Mouse (Mus musculus): ENCODE measurements at regions not wholly inside any gene's neighbourhood (a gene's known extent, or its start where the extent isn't known, plus 50 kb on each side); places are given as distances from the start of the nearest gene placed in this dataset.
A peak's percentile ranks its signal among the peaks of the same experiment; 100 is the strongest.

GRCm38 (mm10) chr6:100049036-100049435 lies 238.2 kb downstream of the Rybp start:
- no peak for TF ChIP-seq GATA4 (IDR thresholded peaks at IDR 0.05; ENCODE audit: insufficient replicate concordance, low read length)

GRCm38 (mm10) chr6:100046186-100046990 lies 240.9 kb downstream of the Rybp start:
- no peak for TF ChIP-seq GATA4 (IDR thresholded peaks at IDR 0.05; ENCODE audit: insufficient replicate concordance, low read length)

- TF ChIP-seq GATA4 (IDR thresholded peaks at IDR 0.05; ENCODE audit: insufficient replicate concordance, low read length): no peak
These were observed 242.2 kb downstream of the Rybp start for GRCm38 (mm10) chr6:100045109-100045508.

- no peak for TF ChIP-seq GATA4 (IDR thresholded peaks at IDR 0.05; ENCODE audit: insufficient replicate concordance, low read length)
These were observed 246.1 kb downstream of the Rybp start for GRCm38 (mm10) chr6:100041161-100041560.

- no peak for TF ChIP-seq GATA4 (IDR thresholded peaks at IDR 0.05; ENCODE audit: insufficient replicate concordance, low read length)
These were observed 246.8 kb downstream of the Rybp start for GRCm38 (mm10) chr6:100040459-100040984.

- TF ChIP-seq GATA4 (IDR thresholded peaks at IDR 0.05; ENCODE audit: insufficient replicate concordance, low read length): no peak
These were observed 254.6 kb downstream of the Rybp start for GRCm38 (mm10) chr6:100032701-100033100.

GRCm38 (mm10) chr6:100030522-100030921 lies 256.8 kb downstream of the Rybp start:
- TF ChIP-seq GATA4 (IDR thresholded peaks at IDR 0.05; ENCODE audit: insufficient replicate concordance, low read length): no peak

GRCm38 (mm10) chr6:100030010-100030409 lies 257.3 kb downstream of the Rybp start:
- TF ChIP-seq GATA4 (IDR thresholded peaks at IDR 0.05; ENCODE audit: insufficient replicate concordance, low read length): no peak

- TF ChIP-seq GATA4 (IDR thresholded peaks at IDR 0.05; ENCODE audit: insufficient replicate concordance, low read length): no peak
These were observed 259.8 kb downstream of the Rybp start for GRCm38 (mm10) chr6:100027524-100027923.

- no peak for TF ChIP-seq GATA4 (IDR thresholded peaks at IDR 0.05; ENCODE audit: insufficient replicate concordance, low read length)
These were observed 261.7 kb downstream of the Rybp start for GRCm38 (mm10) chr6:100025531-100025951.

- TF ChIP-seq GATA4 (IDR thresholded peaks at IDR 0.05; ENCODE audit: insufficient replicate concordance, low read length): no peak
These were observed 263.7 kb downstream of the Rybp start for GRCm38 (mm10) chr6:100023434-100024095.

GRCm38 (mm10) chr6:100019016-100019415 lies 268.3 kb downstream of the Rybp start:
- TF ChIP-seq GATA4 (IDR thresholded peaks at IDR 0.05; ENCODE audit: insufficient replicate concordance, low read length): no peak

GRCm38 (mm10) chr6:100013949-100014348 lies 273.3 kb downstream of the Rybp start:
- TF ChIP-seq GATA4 (IDR thresholded peaks at IDR 0.05; ENCODE audit: insufficient replicate concordance, low read length): no peak

GRCm38 (mm10) chr6:100011520-100012062 lies 275.7 kb downstream of the Rybp start:
- peak; percentile 92; the same call in 1 of the 2 replicates for TF ChIP-seq GATA4 (IDR thresholded peaks at IDR 0.05; ENCODE audit: insufficient replicate concordance, low read length)

- no peak for TF ChIP-seq GATA4 (IDR thresholded peaks at IDR 0.05; ENCODE audit: insufficient replicate concordance, low read length)
These were observed 276.3 kb downstream of the Rybp start for GRCm38 (mm10) chr6:100010954-100011481.
